Mouse (Mus musculus) limb, embryonic 11.5 days (tissue): ENCODE results near the gene Fbln1. TPM values are rescaled to one million over a fixed set of nuclear protein-coding genes. Genes with fewer than 3 reads are reported as not detected.
A peak's percentile ranks its signal among the peaks of the same experiment; 100 is the strongest.

Experiments
- ATAC-seq: fragments of 200-750 bp; cut with Nextera tagmentation; 2 replicates; pipeline ENCODE4 v1.8.0; 2017; ENCODE audit warnings: low read depth; ENCODE audit not compliant: insufficient number of reproducible peaks, low FRiP score, low TSS enrichment
- DNase-seq: peaks from one replicate; pipeline ENCODE4 v3.0.0-alpha.2; 2015; ENCODE audit warnings: low spot score
- H3K27ac ChIP-seq: fragments of 300-500 bp; sonication (generic); replicated peaks from 2 replicates; pipeline ENCODE4 v1.5.1; 2014; ENCODE audit warnings: low read depth, mild to moderate bottlenecking, low read length
- H3K27me3 ChIP-seq: fragments of 300-500 bp; sonication (generic); 2 replicates; pipeline ENCODE4 v1.6.1; 2014; ENCODE audit warnings: mild to moderate bottlenecking, low read length, mixed read lengths; ENCODE audit not compliant: control insufficient read depth, insufficient read depth
- H3K36me3 ChIP-seq: fragments of 300-500 bp; sonication (generic); 2 replicates; pipeline ENCODE4 v1.6.1; 2014; ENCODE audit warnings: mild to moderate bottlenecking, low read length, moderate library complexity, mixed read lengths; ENCODE audit not compliant: control insufficient read depth, insufficient read depth
- H3K4me1 ChIP-seq: fragments of 300-500 bp; sonication (generic); 2 replicates; pipeline ENCODE4 v1.6.1; 2014; ENCODE audit warnings: low read length, mixed read lengths; ENCODE audit not compliant: control insufficient read depth, insufficient read depth
- H3K4me2 ChIP-seq: fragments of 300-500 bp; sonication (generic); 2 replicates; pipeline ENCODE4 v1.6.1; 2014; ENCODE audit warnings: low read depth, mild to moderate bottlenecking, moderate library complexity; ENCODE audit not compliant: severe bottlenecking
- H3K4me3 ChIP-seq: fragments of 300-500 bp; sonication (generic); 2 replicates; pipeline ENCODE4 v1.5.1; 2014; ENCODE audit warnings: low read depth, low read length
- H3K9ac ChIP-seq: fragments of 300-500 bp; sonication (generic); 2 replicates; pipeline ENCODE4 v1.6.1; 2014; ENCODE audit warnings: mild to moderate bottlenecking, low read length
- H3K9me3 ChIP-seq: fragments of 300-500 bp; sonication (generic); 2 replicates; pipeline ENCODE4 v1.6.1; 2016; ENCODE audit warnings: low read length; ENCODE audit not compliant: control insufficient read depth
- WGBS: fragments of 180-500 bp; shearing (Covaris S2); extraction: QIAGEN DNeasy Blood & Tissue Kit; methylation state at CpG from one replicate; pipeline ENCODE4 v1.1.7; 2014; 5-methylcytosine and 5-hydroxymethylcytosine counted together
- polyA plus RNA-seq: library from polyadenylated mRNA; unstranded; fragments of >200 nt; fragmentation: Nextera tagmentation; extraction: Ambion mirVana; gene quantifications from 2 replicates; pipeline ENCODE4 v1.2.1, GENCODE M21; 2014

Gene Fbln1
- polyA plus RNA-seq, 1 experiment from 2014 or later = 273 TPM

- Histone ChIP-seq H3K27ac (no peak overlapping the region), H3K4me2 (no peak overlapping the region), H3K36me3 (peaks cover 41% of the 10 kb centered on the region), H3K4me1 (no peaks in the 10 kb centered on the region), H3K9me3 (no peaks in the 10 kb centered on the region), H3K27me3 (no peaks in the 10 kb centered on the region), H3K9ac (no peak overlapping the region), H3K4me3 (no peak overlapping the region)
- WGBS = 83% methylated on average over 3 of the region's 3 CpGs
- no peak for ATAC-seq
- DNase-seq = no peak
These were observed 19.9 kb downstream of the Fbln1 start for GRCm38 (mm10) chr15:85225693-85226092.

- ATAC-seq = no peak
- Histone ChIP-seq H3K27ac (no peak overlapping the region), H3K27me3 (no peaks in the 10 kb centered on the region), H3K9me3 (no peaks in the 10 kb centered on the region), H3K36me3 (peaks cover 40% of the 10 kb centered on the region), H3K9ac (no peak overlapping the region), H3K4me1 (no peaks in the 10 kb centered on the region), H3K4me3 (no peak overlapping the region), H3K4me2 (no peak overlapping the region)
- DNase-seq = no peak
- 74% methylated on average over 7 of the region's 7 CpGs for WGBS
These were observed 21.1 kb downstream of the Fbln1 start for GRCm38 (mm10) chr15:85226841-85227240.

GRCm38 (mm10) chr15:85228568-85228967 lies 22.8 kb downstream of the Fbln1 start:
- Histone ChIP-seq H3K4me3 (no peak overlapping the region), H3K27ac (no peak overlapping the region), H3K4me2 (no peak overlapping the region), H3K27me3 (no peaks in the 10 kb centered on the region), H3K36me3 (peaks cover 42% of the 10 kb centered on the region), H3K9me3 (no peaks in the 10 kb centered on the region), H3K9ac (no peak overlapping the region), H3K4me1 (no peaks in the 10 kb centered on the region)
- DNase-seq (no peak), ATAC-seq (no peak)
- WGBS = 63% methylated on average over 3 of the region's 3 CpGs

DNA sequence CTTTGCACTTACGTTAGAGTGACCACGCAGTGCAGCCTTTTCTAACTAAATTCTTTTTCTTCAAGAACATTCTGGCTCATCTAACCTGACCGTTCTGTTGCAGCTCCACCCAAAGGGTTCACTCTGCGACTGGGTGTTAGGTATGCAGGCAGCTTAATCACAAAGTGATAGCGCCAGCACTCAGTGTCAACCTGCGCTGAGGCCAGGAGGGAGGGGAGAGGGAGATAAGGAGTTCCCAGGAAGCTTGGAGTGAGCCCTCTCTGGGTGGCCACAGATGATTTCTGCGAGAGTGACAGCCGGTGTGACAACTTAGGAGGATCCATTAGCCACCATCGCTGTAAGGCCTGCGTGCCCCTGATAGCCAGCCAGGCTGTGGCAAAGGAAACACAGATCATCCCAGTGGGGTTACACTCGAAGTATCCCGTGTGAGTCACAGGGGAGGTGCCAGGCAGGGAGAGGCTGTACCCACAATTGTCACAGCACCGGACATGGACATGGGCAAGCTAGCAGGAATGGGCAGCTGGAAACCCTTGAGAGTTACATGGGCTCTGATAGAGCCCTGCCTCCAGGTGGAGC lies 24.3 kb downstream of the Fbln1 start:
- ATAC-seq (no peak), DNase-seq (no peak)
- Histone ChIP-seq H3K9ac (no peak overlapping the region), H3K4me1 (no peaks in the 10 kb centered on the region), H3K4me2 (no peak overlapping the region), H3K36me3 (peaks cover 33% of the 10 kb centered on the region), H3K4me3 (no peak overlapping the region), H3K27me3 (no peaks in the 10 kb centered on the region), H3K27ac (no peak overlapping the region), H3K9me3 (no peaks in the 10 kb centered on the region)
- WGBS = 93% methylated on average over 13 of the region's 13 CpGs

DNA sequence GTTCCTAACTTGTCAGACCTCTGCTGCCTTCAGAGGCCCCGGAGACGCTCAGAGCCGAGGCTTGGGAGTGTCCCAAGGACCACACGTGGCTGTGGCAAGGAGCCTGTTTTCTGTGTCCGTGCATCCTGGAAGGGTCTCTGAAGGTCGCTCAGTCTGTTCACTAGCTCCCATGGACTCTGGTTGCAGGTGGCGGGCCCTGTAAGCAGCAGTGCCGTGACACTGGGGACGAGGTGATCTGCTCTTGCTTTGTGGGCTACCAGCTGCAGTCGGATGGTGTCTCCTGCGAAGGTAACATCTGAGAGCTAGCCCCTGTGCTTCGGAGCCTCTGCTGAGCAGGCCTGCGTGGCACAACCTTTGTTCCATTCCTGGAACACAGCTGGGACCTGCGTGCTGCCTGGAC lies 24.9 kb downstream of the Fbln1 start:
- Histone ChIP-seq H3K4me1 (no peaks in the 10 kb centered on the region), H3K9me3 (no peaks in the 10 kb centered on the region), H3K9ac (no peak overlapping the region), H3K27ac (peak overlapping the region; percentile 47; the same call in 1 of the 2 replicates), H3K36me3 (peaks cover 35% of the 10 kb centered on the region), H3K4me3 (no peak overlapping the region), H3K27me3 (no peaks in the 10 kb centered on the region), H3K4me2 (no peak overlapping the region)
- DNase-seq = no peak
- ATAC-seq = no peak
- WGBS = 87% methylated on average over 14 of the region's 14 CpGs

DNA sequence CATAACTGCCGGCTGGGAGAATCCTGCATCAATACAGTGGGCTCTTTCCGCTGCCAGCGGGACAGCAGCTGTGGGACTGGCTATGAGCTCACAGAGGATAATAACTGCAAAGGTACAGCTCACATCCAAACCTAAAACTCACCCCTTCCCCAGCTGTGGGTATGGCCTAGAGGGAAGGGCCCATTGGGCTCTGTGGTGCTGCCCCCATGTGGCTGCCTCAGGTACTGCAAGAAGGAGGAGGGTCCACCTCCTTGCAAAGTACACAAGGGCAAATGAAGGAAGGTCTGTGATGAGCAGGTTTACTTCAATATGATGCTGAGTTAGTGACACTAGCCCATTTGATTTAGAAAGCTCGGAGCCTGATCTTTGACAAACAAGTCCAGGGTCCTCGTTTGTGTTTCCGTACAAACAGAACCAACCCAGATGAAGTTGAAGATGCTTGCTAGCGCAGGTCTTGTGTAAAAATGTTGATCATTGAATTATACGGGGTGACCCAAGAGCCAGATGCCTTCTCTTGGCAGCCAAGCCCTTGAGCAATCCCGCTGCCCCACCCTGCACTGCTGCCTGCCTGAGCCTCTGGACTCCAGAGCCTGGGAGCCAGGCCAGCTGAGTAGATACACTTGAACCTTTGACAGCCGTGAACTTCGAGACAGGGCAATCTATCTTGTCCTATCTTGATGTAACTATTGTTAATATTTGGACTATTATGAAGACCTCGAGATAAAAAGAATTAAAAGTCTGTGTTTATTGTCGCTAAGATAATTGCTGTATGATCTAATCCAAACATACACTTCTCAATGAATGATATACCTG lies 25.9 kb downstream of the Fbln1 start:
- DNase-seq (peak; percentile 91), ATAC-seq (peak; percentile 50; the same call in 1 of the 2 replicates)
- 85% methylated on average over 13 of the region's 13 CpGs for WGBS
- Histone ChIP-seq H3K27ac (no peak overlapping the region; the same call in 1 of the 2 replicates), H3K4me2 (no peak overlapping the region), H3K36me3 (peaks cover 35% of the 10 kb centered on the region), H3K4me3 (no peak overlapping the region), H3K4me1 (no peaks in the 10 kb centered on the region), H3K9ac (no peak overlapping the region), H3K27me3 (no peaks in the 10 kb centered on the region), H3K9me3 (no peaks in the 10 kb centered on the region)

- WGBS = 93% methylated on average over 4 of the region's 4 CpGs
These were observed 26.4 kb downstream of the Fbln1 start for GRCm38 (mm10) chr15:85232256-85232535.

DNA sequence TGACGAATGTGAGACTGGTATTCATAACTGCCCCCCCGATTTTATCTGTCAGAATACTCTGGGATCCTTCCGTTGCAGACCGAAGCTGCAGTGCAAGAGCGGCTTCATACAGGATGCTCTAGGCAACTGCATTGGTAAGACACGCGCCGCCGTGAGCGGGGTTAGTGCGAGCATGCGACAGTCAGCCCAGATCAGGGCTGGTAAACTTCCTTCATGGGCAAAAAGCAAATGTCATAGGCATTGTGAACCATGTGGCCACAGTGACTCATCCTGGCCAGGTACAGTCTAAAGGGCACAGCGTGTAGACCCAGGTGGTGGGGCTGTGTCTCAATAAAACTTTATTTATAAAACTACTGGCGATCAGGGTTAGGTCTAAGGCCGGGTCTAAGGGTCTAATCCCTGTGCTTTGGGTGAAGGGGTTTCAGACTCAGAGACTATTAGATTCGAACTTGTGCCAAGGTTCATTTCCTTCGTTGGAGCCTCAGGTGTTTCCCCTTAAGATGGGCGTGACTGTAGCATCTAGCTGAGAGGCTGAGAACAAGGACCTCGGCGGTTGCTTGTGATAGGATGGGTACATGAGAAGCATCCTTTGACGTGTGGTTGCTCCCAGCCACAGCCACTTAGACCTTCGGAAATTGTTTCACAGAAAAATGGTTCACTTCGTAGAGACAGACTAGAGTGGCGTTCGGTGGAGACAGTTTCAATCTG lies 26.9 kb downstream of the Fbln1 start:
- Histone ChIP-seq H3K27ac (no peak overlapping the region), H3K9me3 (no peaks in the 10 kb centered on the region), H3K27me3 (no peaks in the 10 kb centered on the region), H3K4me3 (no peak overlapping the region), H3K36me3 (peaks cover 30% of the 10 kb centered on the region), H3K4me2 (no peak overlapping the region), H3K9ac (no peak overlapping the region), H3K4me1 (no peaks in the 10 kb centered on the region)
- 93% methylated on average over 25 of the region's 25 CpGs for WGBS
- DNase-seq = no peak
- no peak for ATAC-seq

More at GRCm38 (mm10) chr15:85232256-85232535, 26.4 kb downstream of the Fbln1 start:
- no peak overlapping the region for H3K4me2 ChIP-seq
- H3K27ac ChIP-seq = no peak overlapping the region
- H3K4me1 ChIP-seq = no peaks in the 10 kb centered on the region
- H3K4me3 ChIP-seq = no peak overlapping the region
- no peak for DNase-seq
- no peak overlapping the region for H3K9ac ChIP-seq
- ATAC-seq = no peak
- H3K27me3 ChIP-seq = no peaks in the 10 kb centered on the region
- H3K36me3 ChIP-seq = peaks cover 31% of the 10 kb centered on the region
- H3K9me3 ChIP-seq = no peaks in the 10 kb centered on the region
